Mouse (Mus musculus): ENCODE measurements at regions not wholly inside any gene's neighbourhood (a gene's known extent, or its start where the extent isn't known, plus 50 kb on each side); places are given as distances from the start of the nearest gene placed in this dataset.

DNA sequence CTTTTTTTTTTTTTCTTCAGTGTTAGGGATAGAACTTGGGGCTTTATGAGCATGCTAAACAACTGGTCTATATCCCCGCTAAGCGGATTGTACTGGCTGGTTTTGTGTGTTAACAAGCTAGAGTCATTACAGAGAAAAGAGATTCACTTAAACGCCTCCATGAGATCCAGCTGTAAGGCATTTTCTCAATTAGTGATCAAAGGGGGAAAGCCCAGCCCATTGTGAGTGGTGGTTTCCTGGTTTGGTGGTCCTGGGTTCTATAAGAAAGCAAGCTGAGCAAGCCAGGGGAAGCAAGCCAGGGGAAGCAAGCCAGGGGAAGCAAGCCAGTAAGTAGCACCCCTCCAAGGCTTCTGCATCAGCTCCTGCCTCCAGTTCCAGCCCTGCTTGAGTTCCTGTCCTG is 147.9 kb upstream of the 4931429L15Rik start:
- Histone ChIP-seq H3K4me3 (no peak overlapping the region), H3K4me1 (ENCODE audit: control insufficient read depth, insufficient read depth, low read length) (no peaks in the 10 kb centered on the region), H3K9ac (ENCODE audit: low read depth, low read length) (no peak overlapping the region), H3K27me3 (ENCODE audit: control insufficient read depth, insufficient read depth, low read length) (no peaks in the 10 kb centered on the region), H3K79me2 (replicated peaks; ENCODE audit: control insufficient read depth, insufficient read depth, low read length) (no peaks in the 10 kb centered on the region), H3K36me3 (ENCODE audit: control insufficient read depth, insufficient read depth, low read length) (no peaks in the 10 kb centered on the region), H3K27ac (no peak overlapping the region)
- 71% methylated on average over 3 of the region's 3 CpGs for WGBS
- no peak for TF ChIP-seq EP300 (IDR thresholded peaks at IDR 0.05; ENCODE audit: insufficient read depth, low read depth, low read length)
- TF ChIP-seq POLR2A (IDR thresholded peaks at IDR 0.05; ENCODE audit: insufficient read depth, low read depth, low read length), result no peak
- no peak for TF ChIP-seq CTCF (IDR thresholded peaks at IDR 0.05)
- DNase-seq, result no peak
- intact Hi-C loops (cut with DNase I), result no loop called here

GRCm38 (mm10) chr9:46462681-46463080 is 142.9 kb upstream of the 4931429L15Rik start:
- no peak for TF ChIP-seq EP300 (IDR thresholded peaks at IDR 0.05; ENCODE audit: insufficient read depth, low read depth, low read length)
- TF ChIP-seq POLR2A (IDR thresholded peaks at IDR 0.05; ENCODE audit: insufficient read depth, low read depth, low read length), result no peak
- TF ChIP-seq CTCF (IDR thresholded peaks at IDR 0.05), result no peak
- DNase-seq, result no peak

DNA sequence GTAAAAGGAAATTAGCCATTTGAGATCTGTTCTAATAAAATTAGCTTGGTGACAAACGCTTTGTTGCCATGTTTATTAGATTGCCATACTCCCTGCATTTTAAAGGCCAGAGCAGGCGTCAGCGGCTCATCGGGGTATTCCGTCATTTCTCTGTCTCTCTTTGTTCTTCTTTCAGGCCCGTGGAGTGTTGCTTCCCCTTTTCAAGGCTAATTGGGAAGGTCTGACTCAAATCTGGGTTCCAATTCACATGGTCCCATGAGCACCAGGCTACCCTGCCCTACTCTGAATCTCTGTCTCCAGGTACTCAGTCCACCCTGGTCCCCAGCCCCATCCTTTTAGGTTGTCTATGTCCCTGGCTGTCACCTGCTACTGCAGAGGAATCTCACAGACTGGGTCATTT is 138.2 kb upstream of the 4931429L15Rik start:
- TF ChIP-seq CTCF (IDR thresholded peaks at IDR 0.05) (no peak), POLR2A (IDR thresholded peaks at IDR 0.05; ENCODE audit: insufficient read depth, low read depth, low read length) (no peak), EP300 (IDR thresholded peaks at IDR 0.05; ENCODE audit: insufficient read depth, low read depth, low read length) (no peak)
- 84% methylated on average over 6 of the region's 6 CpGs for WGBS
- no peaks in the 10 kb centered on the region for H3K36me3 ChIP-seq (ENCODE audit: control insufficient read depth, insufficient read depth, low read length)
- H3K27me3 ChIP-seq (ENCODE audit: control insufficient read depth, insufficient read depth, low read length), result no peaks in the 10 kb centered on the region
- no peak overlapping the region for H3K4me3 ChIP-seq
- H3K79me2 ChIP-seq (replicated peaks; ENCODE audit: control insufficient read depth, insufficient read depth, low read length), result no peaks in the 10 kb centered on the region
- intact Hi-C loops (cut with DNase I), result no loop called here
- no peak overlapping the region for H3K27ac ChIP-seq
- H3K9ac ChIP-seq (ENCODE audit: low read depth, low read length), result no peak overlapping the region
- no peak for DNase-seq
- H3K4me1 ChIP-seq (ENCODE audit: control insufficient read depth, insufficient read depth, low read length), result no peaks in the 10 kb centered on the region

More at GRCm38 (mm10) chr9:46462681-46463080, 142.9 kb upstream of the 4931429L15Rik start:
- Histone ChIP-seq H3K36me3 (ENCODE audit: control insufficient read depth, insufficient read depth, low read length) (no peaks in the 10 kb centered on the region), H3K27ac (no peak overlapping the region), H3K9ac (ENCODE audit: low read depth, low read length) (no peak overlapping the region), H3K79me2 (replicated peaks; ENCODE audit: control insufficient read depth, insufficient read depth, low read length) (no peaks in the 10 kb centered on the region), H3K4me1 (ENCODE audit: control insufficient read depth, insufficient read depth, low read length) (no peaks in the 10 kb centered on the region), H3K4me3 (no peak overlapping the region), H3K27me3 (ENCODE audit: control insufficient read depth, insufficient read depth, low read length) (no peaks in the 10 kb centered on the region)
- 60% methylated on average over 5 of the region's 5 CpGs for WGBS
- intact Hi-C loops (cut with DNase I), result no loop called here

GRCm38 (mm10) chr9:46454807-46455610 is 135.2 kb upstream of the 4931429L15Rik start:
- TF ChIP-seq EP300 (IDR thresholded peaks at IDR 0.05; ENCODE audit: insufficient read depth, low read depth, low read length), result no peak
- TF ChIP-seq CTCF (IDR thresholded peaks at IDR 0.05), result no peak
- no peak for TF ChIP-seq POLR2A (IDR thresholded peaks at IDR 0.05; ENCODE audit: insufficient read depth, low read depth, low read length)
- no peak for DNase-seq
- 66% methylated on average over 7 of the region's 7 CpGs for WGBS

DNA sequence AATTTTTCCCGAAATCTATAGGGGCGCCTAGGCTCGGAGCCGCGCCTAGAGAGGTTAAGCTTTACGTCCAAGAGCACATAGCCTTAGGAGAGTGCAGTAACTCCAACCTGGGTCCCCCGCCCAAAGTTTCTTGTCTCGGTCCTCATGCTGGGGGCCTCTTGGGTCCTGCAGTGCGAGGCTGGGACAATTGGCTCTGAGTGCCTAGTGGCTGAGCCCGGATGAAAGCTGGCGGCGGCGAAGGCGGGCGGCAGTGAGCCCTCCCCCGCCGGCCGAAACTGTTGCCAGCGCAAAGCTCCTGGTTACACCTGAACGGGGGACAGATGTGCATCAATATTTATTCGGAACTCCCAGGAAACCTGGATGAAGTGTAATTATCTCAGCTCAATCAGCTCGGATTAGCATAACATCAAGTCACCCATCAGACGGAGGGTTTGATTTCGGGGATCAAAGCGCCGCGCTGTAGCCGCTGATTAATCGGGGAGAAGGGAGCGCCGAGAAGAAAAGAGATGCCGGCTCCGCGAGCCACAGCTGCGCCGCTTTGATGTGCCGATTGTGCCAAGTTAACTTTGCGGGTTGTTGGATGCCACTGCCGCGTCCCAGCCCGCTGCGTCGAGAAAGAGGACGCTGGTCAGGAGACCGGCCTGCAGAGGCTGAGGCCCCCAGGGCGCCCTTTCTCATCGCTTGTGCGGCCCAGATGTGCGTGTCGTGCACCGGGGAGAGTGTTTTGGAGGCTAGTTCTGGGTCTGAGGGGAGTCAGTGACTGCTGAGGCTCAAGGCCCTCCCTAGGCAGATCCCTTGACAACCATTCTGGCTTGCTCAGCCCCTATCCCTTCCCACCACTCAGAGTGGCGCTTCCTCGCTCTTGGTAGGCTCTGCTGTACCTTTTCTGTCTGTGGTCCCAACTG is 123.7 kb upstream of the 4931429L15Rik start:
- H3K79me2 ChIP-seq (replicated peaks; ENCODE audit: control insufficient read depth, insufficient read depth, low read length), result no peaks in the 10 kb centered on the region
- intact Hi-C loops (cut with DNase I), result no loop called here
- TF ChIP-seq POLR2A (IDR thresholded peaks at IDR 0.05; ENCODE audit: insufficient read depth, low read depth, low read length), result no peak
- no peak for TF ChIP-seq EP300 (IDR thresholded peaks at IDR 0.05; ENCODE audit: insufficient read depth, low read depth, low read length)
- no peak for TF ChIP-seq CTCF (IDR thresholded peaks at IDR 0.05)
- no peaks in the 10 kb centered on the region for H3K36me3 ChIP-seq (ENCODE audit: control insufficient read depth, insufficient read depth, low read length)
- no peak overlapping the region for H3K4me3 ChIP-seq
- peaks cover 10% of the 10 kb centered on the region for H3K27me3 ChIP-seq (ENCODE audit: control insufficient read depth, insufficient read depth, low read length)
- H3K9ac ChIP-seq (ENCODE audit: low read depth, low read length), result no peak overlapping the region
- H3K4me1 ChIP-seq (ENCODE audit: control insufficient read depth, insufficient read depth, low read length), result no peaks in the 10 kb centered on the region
- no peak for DNase-seq
- H3K27ac ChIP-seq, result no peak overlapping the region
- 3% methylated on average over 53 of the region's 53 CpGs for WGBS

More at GRCm38 (mm10) chr9:46454807-46455610, 135.2 kb upstream of the 4931429L15Rik start:
- Histone ChIP-seq H3K79me2 (replicated peaks; ENCODE audit: control insufficient read depth, insufficient read depth, low read length) (no peaks in the 10 kb centered on the region), H3K36me3 (ENCODE audit: control insufficient read depth, insufficient read depth, low read length) (no peaks in the 10 kb centered on the region), H3K4me1 (ENCODE audit: control insufficient read depth, insufficient read depth, low read length) (no peaks in the 10 kb centered on the region), H3K27ac (no peak overlapping the region), H3K9ac (ENCODE audit: low read depth, low read length) (no peak overlapping the region), H3K4me3 (no peak overlapping the region), H3K27me3 (ENCODE audit: control insufficient read depth, insufficient read depth, low read length) (no peaks in the 10 kb centered on the region)
- intact Hi-C loops (cut with DNase I), result no loop called here
